Mouse (Mus musculus): ENCODE measurements around the gene Ssh1.

The Ssh1 gene

GRCm38 (mm10) chr5:113889912-113890311 is 103.8 kb downstream of the Ssh1 start:
- no peak for DNase-seq (ENCODE audit: low spot score)

GRCm38 (mm10) chr5:113889181-113889906 is 104.3 kb downstream of the Ssh1 start:
- DNase-seq (ENCODE audit: low spot score): no peak

DNA sequence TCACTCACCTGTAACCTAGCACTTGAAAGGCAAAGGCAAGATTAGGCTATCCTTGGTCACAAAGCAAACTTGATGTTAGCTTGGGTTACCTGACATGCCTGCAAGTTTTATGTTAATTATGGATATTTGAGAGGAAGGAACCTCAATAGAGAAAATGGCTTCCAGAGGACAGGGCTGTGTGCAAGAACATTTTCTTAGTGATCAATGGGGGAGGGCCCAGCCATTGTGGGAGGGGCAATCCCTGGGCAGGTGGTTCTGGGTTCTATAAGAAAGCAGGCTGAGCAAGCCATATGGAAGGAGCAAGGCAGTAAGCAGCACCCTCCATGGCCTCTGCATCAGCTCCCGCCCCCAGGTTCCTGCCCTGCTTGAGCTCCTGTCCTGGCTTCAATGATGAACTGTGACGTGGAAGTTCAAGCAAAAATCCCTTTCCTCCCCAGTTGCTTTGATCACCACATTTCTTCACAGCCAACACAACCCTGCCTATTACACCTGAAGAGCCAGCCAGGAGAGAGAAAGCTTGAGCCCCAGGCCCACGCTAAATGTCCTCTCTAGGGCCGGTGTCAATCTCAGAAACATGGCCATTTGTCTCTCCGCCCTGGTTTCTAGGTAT is 105.4 kb downstream of the Ssh1 start:
- no peak for DNase-seq (ENCODE audit: low spot score)

GRCm38 (mm10) chr5:113887132-113887531 is 106.6 kb downstream of the Ssh1 start:
- peak; percentile 70 for DNase-seq (ENCODE audit: low spot score)
